Mouse (Mus musculus) lung, adult 2 months (tissue): ENCODE data around the gene D11Wsu47e.

ENCODE experiments used
- CTCF ChIP-seq: fragments of 200-500 bp; IDR thresholded peaks from 2 replicates; pipeline ENCODE4 v1.5.1; 2011; ENCODE audit warnings: mild to moderate bottlenecking, low read length, control low read depth; ENCODE audit not compliant: insufficient read depth
- POLR2A ChIP-seq: fragments of 200-500 bp; IDR thresholded peaks from 2 replicates; pipeline ENCODE4 v1.6.1; 2011; ENCODE audit warnings: low read depth, mild to moderate bottlenecking, control low read depth, low read length, borderline replicate concordance; ENCODE audit errors: extremely low read depth

DNA sequence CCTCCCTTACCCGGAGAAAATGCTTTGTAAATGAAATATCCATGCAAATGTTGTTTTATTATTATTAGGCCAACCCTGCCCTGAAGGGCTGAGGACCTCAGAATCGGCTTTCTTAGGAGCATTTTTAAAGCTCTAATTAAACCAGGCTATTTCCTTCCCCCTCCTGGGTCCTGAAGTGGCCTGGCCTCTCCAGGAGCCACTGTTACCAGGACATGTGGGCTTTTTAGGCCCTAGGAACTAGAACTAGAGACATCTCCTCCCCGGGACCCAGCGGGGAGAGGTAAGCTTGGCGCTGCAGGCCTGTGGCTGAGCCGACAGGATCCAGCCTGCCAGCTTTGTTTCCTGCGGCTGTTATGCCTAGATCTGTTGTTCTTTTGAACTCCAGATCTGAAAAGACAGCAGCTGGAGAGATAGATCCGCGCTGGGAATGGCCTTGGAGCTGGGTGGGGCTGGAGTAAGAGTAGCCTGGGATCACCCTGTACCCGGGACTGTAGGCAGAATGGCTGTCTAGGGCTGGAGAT, 26.1 kb downstream of the D11Wsu47e start:
- TF ChIP-seq CTCF: no peak
- no peak for TF ChIP-seq POLR2A
